Mouse (Mus musculus) midbrain, embryonic 12.5 days (tissue): Measurements from ENCODE around the gene Ces3b. TPM values are rescaled to one million over a fixed set of nuclear protein-coding genes. Genes with fewer than 3 reads are reported as not detected.
"Not testable (repeated sequence)": the region's sequence is repeated elsewhere in the genome, so short reads cannot be mapped to it uniquely, and the experiment has no call there.

Source experiments
- ATAC-seq: fragments of 200-750 bp; cut with Nextera tagmentation; 2 replicates; pipeline ENCODE4 v1.8.0; 2017; ENCODE audit warnings: low read depth, moderate TSS enrichment, moderate library complexity; ENCODE audit not compliant: low FRiP score
- H3K27ac ChIP-seq: fragments of 300-500 bp; sonication (generic); replicated peaks from 2 replicates; pipeline ENCODE4 v1.5.1; 2016; ENCODE audit warnings: mild to moderate bottlenecking
- H3K27me3 ChIP-seq: fragments of 300-500 bp; sonication (generic); 2 replicates; pipeline ENCODE4 v1.6.1; 2016; ENCODE audit warnings: mild to moderate bottlenecking
- H3K36me3 ChIP-seq: fragments of 300-500 bp; sonication (generic); 2 replicates; pipeline ENCODE4 v1.6.1; 2016
- H3K4me1 ChIP-seq: fragments of 300-500 bp; sonication (generic); 2 replicates; pipeline ENCODE4 v1.6.1; 2016
- H3K4me2 ChIP-seq: fragments of 300-500 bp; sonication (generic); replicated peaks from 2 replicates; pipeline ENCODE4 v1.6.1; 2016; ENCODE audit warnings: mild to moderate bottlenecking, moderate library complexity
- H3K4me3 ChIP-seq: fragments of 300-500 bp; sonication (generic); 2 replicates; pipeline ENCODE4 v1.5.1; 2016; ENCODE audit warnings: mild to moderate bottlenecking
- H3K9ac ChIP-seq: fragments of 300-500 bp; sonication (generic); replicated peaks from 2 replicates; pipeline ENCODE4 v1.6.1; 2016; ENCODE audit warnings: mild to moderate bottlenecking, moderate library complexity
- H3K9me3 ChIP-seq: fragments of 300-500 bp; sonication (generic); 2 replicates; pipeline ENCODE4 v1.6.1; 2016; ENCODE audit warnings: mild to moderate bottlenecking
- WGBS: fragments of 180-500 bp; shearing (Covaris S2); methylation state at CpG from one replicate; pipeline ENCODE4 v1.1.7; 2016; 5-methylcytosine and 5-hydroxymethylcytosine counted together
- polyA plus RNA-seq: library from polyadenylated mRNA; unstranded; fragments of >200 nt; fragmentation: Nextera tagmentation; extraction: Ambion mirVana; gene quantifications from 2 replicates; pipeline ENCODE4 v1.2.1, GENCODE M21; 2016

The Ces3b gene
- not detected in 2 replicates for polyA plus RNA-seq

- no peaks in the 10 kb centered on the region for H3K9me3 ChIP-seq
- ATAC-seq: no peak
- H3K9ac ChIP-seq: no peak within 1 kb of the TSS
- no peaks in the 10 kb centered on the region for H3K36me3 ChIP-seq
- no peaks in the 10 kb centered on the region for H3K27me3 ChIP-seq
- H3K4me1 ChIP-seq: no peaks in the 10 kb centered on the region
- 80% methylated on average over 7 of the region's 7 CpGs for WGBS
- no peak within 1 kb of the TSS for H3K27ac ChIP-seq
- no peak within 1 kb of the TSS for H3K4me2 ChIP-seq
- H3K4me3 ChIP-seq: no peak within 1 kb of the TSS
Measured at GRCm38 (mm10) chr8:105083449-105084050, at the start of gene Ces3b. Ces3b (plus strand) TSS chr8:105083753.

- no peaks in the 10 kb centered on the region for H3K36me3 ChIP-seq
- whole genome bisulfite sequencing: 79% methylated on average over 1 of the region's 1 CpGs
- no peak overlapping the region for H3K9ac ChIP-seq
- H3K4me3 ChIP-seq: no peak overlapping the region
- H3K27me3 ChIP-seq: no peaks in the 10 kb centered on the region
- H3K4me1 ChIP-seq: no peaks in the 10 kb centered on the region
- no peaks in the 10 kb centered on the region for H3K9me3 ChIP-seq
- H3K27ac ChIP-seq: no peak overlapping the region
- no peak for ATAC-seq
- no peak overlapping the region for H3K4me2 ChIP-seq
Measured at GRCm38 (mm10) chr8:105043510-105043909, 40.0 kb upstream of the Ces3b start.

GRCm38 (mm10) chr8:105045824-105046401 is 37.6 kb upstream of the Ces3b start:
- 88% methylated on average over 3 of the region's 3 CpGs for WGBS

GRCm38 (mm10) chr8:105048371-105048854 is 35.1 kb upstream of the Ces3b start, which contains the start of gene Ces3a:
Ces3a (plus strand) TSS chr8:105048601.
- Histone ChIP-seq H3K4me2 (no peak within 1 kb of the TSS), H3K27me3 (no peaks in the 10 kb centered on the region), H3K36me3 (no peaks in the 10 kb centered on the region), H3K9ac (no peak within 1 kb of the TSS), H3K4me3 (no peak within 1 kb of the TSS), H3K9me3 (no peaks in the 10 kb centered on the region), H3K27ac (no peak within 1 kb of the TSS), H3K4me1 (no peaks in the 10 kb centered on the region)
- no peak for ATAC-seq
- 81% methylated on average over 3 of the region's 3 CpGs for WGBS

More at GRCm38 (mm10) chr8:105045824-105046401, 37.6 kb upstream of the Ces3b start:
- no peak overlapping the region for H3K4me3 ChIP-seq
- no peak overlapping the region for H3K9ac ChIP-seq
- H3K36me3 ChIP-seq: no peaks in the 10 kb centered on the region
- no peak overlapping the region for H3K4me2 ChIP-seq
- no peaks in the 10 kb centered on the region for H3K4me1 ChIP-seq
- ATAC-seq: no peak
- H3K27ac ChIP-seq: no peak overlapping the region
- H3K27me3 ChIP-seq: no peaks in the 10 kb centered on the region
- no peaks in the 10 kb centered on the region for H3K9me3 ChIP-seq

- Histone ChIP-seq H3K27me3 (no peaks in the 10 kb centered on the region), H3K4me2 (no peak overlapping the region), H3K36me3 (no peaks in the 10 kb centered on the region), H3K4me1 (no peaks in the 10 kb centered on the region), H3K4me3 (no peak overlapping the region), H3K9me3 (no peaks in the 10 kb centered on the region), H3K27ac (no peak overlapping the region), H3K9ac (no peak overlapping the region)
- 92% methylated on average over 4 of the region's 4 CpGs for WGBS
- no peak for ATAC-seq
Measured at GRCm38 (mm10) chr8:105056211-105056610, 27.3 kb upstream of the Ces3b start.

GRCm38 (mm10) chr8:105060056-105060455 is 23.5 kb upstream of the Ces3b start:
- H3K9me3 ChIP-seq: no peaks in the 10 kb centered on the region
- H3K4me1 ChIP-seq: no peaks in the 10 kb centered on the region
- ATAC-seq: no peak
- H3K27ac ChIP-seq: no peak overlapping the region
- no peak overlapping the region for H3K9ac ChIP-seq
- H3K4me2 ChIP-seq: no peak overlapping the region
- H3K4me3 ChIP-seq: no peak overlapping the region
- H3K36me3 ChIP-seq: no peaks in the 10 kb centered on the region
- no peaks in the 10 kb centered on the region for H3K27me3 ChIP-seq

GRCm38 (mm10) chr8:105066761-105067160 is 16.8 kb upstream of the Ces3b start:
- peak; percentile 54; the same call in 1 of the 2 replicates for ATAC-seq
- H3K27me3 ChIP-seq: no peaks in the 10 kb centered on the region
- 0% methylated on average over 1 of the region's 1 CpGs for WGBS
- H3K36me3 ChIP-seq: no peaks in the 10 kb centered on the region
- H3K4me3 ChIP-seq: no peak overlapping the region
- no peaks in the 10 kb centered on the region for H3K9me3 ChIP-seq
- H3K4me1 ChIP-seq: no peaks in the 10 kb centered on the region
- H3K9ac ChIP-seq: no peak overlapping the region
- no peak overlapping the region for H3K27ac ChIP-seq
- H3K4me2 ChIP-seq: no peak overlapping the region

GRCm38 (mm10) chr8:105067905-105068304 is 15.6 kb upstream of the Ces3b start:
- not testable (repeated sequence) for H3K4me1 ChIP-seq, ATAC-seq, H3K9me3 ChIP-seq, H3K27ac ChIP-seq, H3K4me2 ChIP-seq, H3K36me3 ChIP-seq, H3K27me3 ChIP-seq, H3K4me3 ChIP-seq, H3K9ac ChIP-seq
- 74% methylated on average over 7 of the region's 7 CpGs for WGBS

- Histone ChIP-seq H3K27me3 (no peaks in the 10 kb centered on the region), H3K36me3 (no peaks in the 10 kb centered on the region), H3K4me2 (no peak overlapping the region), H3K27ac (no peak overlapping the region), H3K4me3 (no peak overlapping the region), H3K9ac (no peak overlapping the region), H3K4me1 (no peaks in the 10 kb centered on the region), H3K9me3 (no peaks in the 10 kb centered on the region)
- ATAC-seq: no peak
Measured at GRCm38 (mm10) chr8:105068971-105069370, 14.6 kb upstream of the Ces3b start.

- H3K4me2 ChIP-seq: no peak overlapping the region
- no peak overlapping the region for H3K27ac ChIP-seq
- no peaks in the 10 kb centered on the region for H3K4me1 ChIP-seq
- no peaks in the 10 kb centered on the region for H3K36me3 ChIP-seq
- no peak for ATAC-seq
- no peaks in the 10 kb centered on the region for H3K27me3 ChIP-seq
- no peak overlapping the region for H3K9ac ChIP-seq
- 93% methylated on average over 4 of the region's 4 CpGs for whole genome bisulfite sequencing
- H3K4me3 ChIP-seq: no peak overlapping the region
- H3K9me3 ChIP-seq: no peaks in the 10 kb centered on the region
Measured at GRCm38 (mm10) chr8:105076601-105077000, 7.0 kb upstream of the Ces3b start.

GRCm38 (mm10) chr8:105077071-105077470 is 6.5 kb upstream of the Ces3b start:
- H3K4me3 ChIP-seq: no peak overlapping the region
- no peak overlapping the region for H3K9ac ChIP-seq
- no peak overlapping the region for H3K27ac ChIP-seq
- no peaks in the 10 kb centered on the region for H3K27me3 ChIP-seq
- no peaks in the 10 kb centered on the region for H3K4me1 ChIP-seq
- no peak overlapping the region for H3K4me2 ChIP-seq
- H3K36me3 ChIP-seq: no peaks in the 10 kb centered on the region
- WGBS: 74% methylated on average over 6 of the region's 6 CpGs
- no peaks in the 10 kb centered on the region for H3K9me3 ChIP-seq
- no peak for ATAC-seq

GRCm38 (mm10) chr8:105078591-105078990 is 5.0 kb upstream of the Ces3b start:
- Histone ChIP-seq H3K9me3 (no peaks in the 10 kb centered on the region), H3K4me1 (no peaks in the 10 kb centered on the region), H3K4me2 (no peak overlapping the region), H3K27me3 (no peaks in the 10 kb centered on the region), H3K27ac (no peak overlapping the region), H3K36me3 (no peaks in the 10 kb centered on the region), H3K9ac (no peak overlapping the region), H3K4me3 (no peak overlapping the region)
- WGBS: 92% methylated on average over 5 of the region's 5 CpGs
- no peak for ATAC-seq
